Mouse (Mus musculus): Measurements from ENCODE around the gene Os9. TPM values are rescaled to one million over a fixed set of nuclear protein-coding genes. Genes with fewer than 3 reads are reported as not detected.
"Not testable (repeated sequence)": the region's sequence is repeated elsewhere in the genome, so short reads cannot be mapped to it uniquely, and the experiment has no call there.

The Os9 gene
- polyA plus RNA-seq, 1 experiment from 2014 or later: 47.8 TPM

DNA sequence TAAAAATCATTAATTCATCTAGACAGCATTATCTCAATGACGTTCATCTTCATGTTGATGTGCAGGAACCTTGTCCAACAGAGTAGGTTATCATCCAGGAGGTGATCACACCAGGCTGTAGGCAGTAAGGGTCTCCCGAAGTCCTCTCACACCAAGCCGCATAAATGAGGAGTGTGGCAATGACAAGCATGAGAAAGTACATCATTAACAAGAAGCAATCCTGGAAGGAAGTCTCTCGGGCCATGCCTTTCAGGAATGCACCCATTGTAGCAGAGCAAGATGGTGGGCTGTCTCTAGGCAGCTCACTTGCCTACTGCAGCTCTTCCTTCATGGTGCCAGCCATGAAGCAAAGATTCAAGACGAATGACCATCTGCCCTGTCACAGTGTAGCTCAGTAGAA lies 33.7 kb upstream of the Os9 start:
- Histone ChIP-seq H3K4me3 (ENCODE audit: low read depth, low read length) (no peak overlapping the region), H3K27me3 (ENCODE audit: control insufficient read depth, insufficient read depth, low read length) (no peaks in the 10 kb centered on the region), H3K4me2 (replicated peaks; ENCODE audit: low read depth, low read length) (no peak overlapping the region), H3K9ac (replicated peaks; ENCODE audit: low read depth, low read length) (no peak overlapping the region), H3K4me1 (ENCODE audit: control insufficient read depth, insufficient read depth, low read length) (no peaks in the 10 kb centered on the region), H3K36me3 (ENCODE audit: control insufficient read depth, insufficient read depth, low read length) (no peaks in the 10 kb centered on the region), H3K27ac (ENCODE audit: low read length) (no peak overlapping the region; the same call in 1 of the 2 replicates), H3K9me3 (ENCODE audit: control insufficient read depth, low read depth, low read length) (no peaks in the 10 kb centered on the region)
- WGBS: 85% methylated on average over 5 of the region's 5 CpGs
- ATAC-seq (ENCODE audit: insufficient number of reproducible peaks, insufficient read depth, low FRiP score, low read depth): no peak

DNA sequence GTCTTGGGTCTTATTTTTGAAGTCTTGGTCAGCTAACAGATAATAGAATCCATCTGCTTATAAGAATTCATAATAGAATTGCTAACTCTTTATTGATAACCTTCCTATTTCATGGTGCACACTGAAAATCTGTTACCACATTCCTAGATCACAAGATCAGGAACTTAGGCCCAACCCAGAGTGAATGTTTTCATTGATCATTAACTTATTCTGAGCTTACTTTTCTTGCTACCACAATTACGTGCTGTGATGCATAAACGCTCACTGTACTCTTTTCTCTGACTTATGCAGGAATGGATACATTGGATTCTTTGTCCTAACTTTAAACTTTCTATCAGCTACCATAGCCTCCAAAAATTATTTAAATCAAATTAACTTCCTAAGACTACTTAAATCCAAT lies 33.3 kb upstream of the Os9 start:
- H3K4me2 ChIP-seq (replicated peaks; ENCODE audit: low read depth, low read length): no peak overlapping the region
- H3K9me3 ChIP-seq (ENCODE audit: control insufficient read depth, low read depth, low read length): no peaks in the 10 kb centered on the region
- H3K36me3 ChIP-seq (ENCODE audit: control insufficient read depth, insufficient read depth, low read length): no peaks in the 10 kb centered on the region
- ATAC-seq (ENCODE audit: insufficient number of reproducible peaks, insufficient read depth, low FRiP score, low read depth): no peak
- 94% methylated on average over 2 of the region's 2 CpGs for WGBS
- no peaks in the 10 kb centered on the region for H3K27me3 ChIP-seq (ENCODE audit: control insufficient read depth, insufficient read depth, low read length)
- H3K27ac ChIP-seq (ENCODE audit: low read length): no peak overlapping the region
- no peaks in the 10 kb centered on the region for H3K4me1 ChIP-seq (ENCODE audit: control insufficient read depth, insufficient read depth, low read length)
- no peak overlapping the region for H3K9ac ChIP-seq (replicated peaks; ENCODE audit: low read depth, low read length)
- H3K4me3 ChIP-seq (ENCODE audit: low read depth, low read length): no peak overlapping the region

- Histone ChIP-seq H3K4me3 (ENCODE audit: low read depth, low read length) (no peak overlapping the region), H3K9ac (replicated peaks; ENCODE audit: low read depth, low read length) (no peak overlapping the region), H3K36me3 (ENCODE audit: control insufficient read depth, insufficient read depth, low read length) (no peaks in the 10 kb centered on the region), H3K27ac (ENCODE audit: low read length) (no peak overlapping the region), H3K27me3 (ENCODE audit: control insufficient read depth, insufficient read depth, low read length) (no peaks in the 10 kb centered on the region), H3K9me3 (ENCODE audit: control insufficient read depth, low read depth, low read length) (no peaks in the 10 kb centered on the region), H3K4me2 (replicated peaks; ENCODE audit: low read depth, low read length) (no peak overlapping the region), H3K4me1 (ENCODE audit: control insufficient read depth, insufficient read depth, low read length) (no peaks in the 10 kb centered on the region)
- 96% methylated on average over 7 of the region's 7 CpGs for WGBS
- ATAC-seq (ENCODE audit: insufficient number of reproducible peaks, insufficient read depth, low FRiP score, low read depth): no peak
Measured at GRCm38 (mm10) chr10:127153323-127153722, 32.4 kb upstream of the Os9 start.

DNA sequence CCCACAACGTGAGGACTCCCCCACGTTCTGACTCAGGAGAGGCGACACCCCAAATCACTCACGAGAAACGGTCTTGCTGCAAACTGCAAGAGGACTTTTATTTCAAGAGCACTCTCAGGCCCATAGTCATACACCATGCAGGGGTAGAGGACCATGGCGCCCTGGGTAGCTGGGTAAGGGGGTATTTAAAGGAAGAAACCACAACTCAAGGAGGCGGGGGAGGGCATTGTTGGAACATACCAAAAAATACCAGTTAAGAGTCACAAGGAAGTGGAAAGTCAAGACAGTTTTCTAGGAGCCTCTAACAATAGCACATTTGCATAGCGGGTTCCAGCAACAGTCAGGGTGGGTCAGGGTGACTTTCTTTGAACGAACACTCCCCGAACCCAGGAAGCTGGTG lies 31.6 kb upstream of the Os9 start:
- not testable (repeated sequence) for H3K9me3 ChIP-seq (ENCODE audit: control insufficient read depth, low read depth, low read length); ATAC-seq (ENCODE audit: insufficient number of reproducible peaks, insufficient read depth, low FRiP score, low read depth)
- WGBS: 84% methylated on average over 10 of the region's 10 CpGs

GRCm38 (mm10) chr10:127151233-127151632 lies 30.3 kb upstream of the Os9 start:
- not testable (repeated sequence) for H3K4me1 ChIP-seq (ENCODE audit: control insufficient read depth, insufficient read depth, low read length); ATAC-seq (ENCODE audit: insufficient number of reproducible peaks, insufficient read depth, low FRiP score, low read depth); H3K4me2 ChIP-seq (replicated peaks; ENCODE audit: low read depth, low read length); H3K9ac ChIP-seq (replicated peaks; ENCODE audit: low read depth, low read length); H3K36me3 ChIP-seq (ENCODE audit: control insufficient read depth, insufficient read depth, low read length); H3K4me3 ChIP-seq (ENCODE audit: low read depth, low read length); H3K9me3 ChIP-seq (ENCODE audit: control insufficient read depth, low read depth, low read length); H3K27me3 ChIP-seq (ENCODE audit: control insufficient read depth, insufficient read depth, low read length); H3K27ac ChIP-seq (ENCODE audit: low read length)
- WGBS: 84% methylated on average over 3 of the region's 3 CpGs

More for the DNA sequence above, 31.6 kb upstream of the Os9 start:
- not testable (repeated sequence) for H3K27me3 ChIP-seq (ENCODE audit: control insufficient read depth, insufficient read depth, low read length); H3K4me1 ChIP-seq (ENCODE audit: control insufficient read depth, insufficient read depth, low read length); H3K9ac ChIP-seq (replicated peaks; ENCODE audit: low read depth, low read length); H3K4me2 ChIP-seq (replicated peaks; ENCODE audit: low read depth, low read length); H3K4me3 ChIP-seq (ENCODE audit: low read depth, low read length); H3K36me3 ChIP-seq (ENCODE audit: control insufficient read depth, insufficient read depth, low read length); H3K27ac ChIP-seq (ENCODE audit: low read length)

- no peaks in the 10 kb centered on the region for H3K27me3 ChIP-seq (ENCODE audit: control insufficient read depth, insufficient read depth, low read length)
- H3K4me1 ChIP-seq (ENCODE audit: control insufficient read depth, insufficient read depth, low read length): no peaks in the 10 kb centered on the region
- H3K9me3 ChIP-seq (ENCODE audit: control insufficient read depth, low read depth, low read length): no peaks in the 10 kb centered on the region
- WGBS: 78% methylated on average over 4 of the region's 4 CpGs
- no peak overlapping the region for H3K27ac ChIP-seq (ENCODE audit: low read length)
- no peak overlapping the region for H3K9ac ChIP-seq (replicated peaks; ENCODE audit: low read depth, low read length)
- no peaks in the 10 kb centered on the region for H3K36me3 ChIP-seq (ENCODE audit: control insufficient read depth, insufficient read depth, low read length)
- no peak overlapping the region for H3K4me3 ChIP-seq (ENCODE audit: low read depth, low read length)
- ATAC-seq (ENCODE audit: insufficient number of reproducible peaks, insufficient read depth, low FRiP score, low read depth): no peak
- no peak overlapping the region for H3K4me2 ChIP-seq (replicated peaks; ENCODE audit: low read depth, low read length)
Measured at GRCm38 (mm10) chr10:127150471-127150872, 29.5 kb upstream of the Os9 start.

GRCm38 (mm10) chr10:127147135-127147534 lies 26.2 kb upstream of the Os9 start:
- Histone ChIP-seq H3K27me3 (ENCODE audit: control insufficient read depth, insufficient read depth, low read length) (no peaks in the 10 kb centered on the region), H3K4me2 (replicated peaks; ENCODE audit: low read depth, low read length) (no peak overlapping the region), H3K27ac (ENCODE audit: low read length) (no peak overlapping the region), H3K9ac (replicated peaks; ENCODE audit: low read depth, low read length) (no peak overlapping the region), H3K4me1 (ENCODE audit: control insufficient read depth, insufficient read depth, low read length) (no peaks in the 10 kb centered on the region), H3K9me3 (ENCODE audit: control insufficient read depth, low read depth, low read length) (no peaks in the 10 kb centered on the region), H3K36me3 (ENCODE audit: control insufficient read depth, insufficient read depth, low read length) (no peaks in the 10 kb centered on the region), H3K4me3 (ENCODE audit: low read depth, low read length) (no peak overlapping the region)
- WGBS: 80% methylated on average over 6 of the region's 6 CpGs
- no peak for ATAC-seq (ENCODE audit: insufficient number of reproducible peaks, insufficient read depth, low FRiP score, low read depth)

DNA sequence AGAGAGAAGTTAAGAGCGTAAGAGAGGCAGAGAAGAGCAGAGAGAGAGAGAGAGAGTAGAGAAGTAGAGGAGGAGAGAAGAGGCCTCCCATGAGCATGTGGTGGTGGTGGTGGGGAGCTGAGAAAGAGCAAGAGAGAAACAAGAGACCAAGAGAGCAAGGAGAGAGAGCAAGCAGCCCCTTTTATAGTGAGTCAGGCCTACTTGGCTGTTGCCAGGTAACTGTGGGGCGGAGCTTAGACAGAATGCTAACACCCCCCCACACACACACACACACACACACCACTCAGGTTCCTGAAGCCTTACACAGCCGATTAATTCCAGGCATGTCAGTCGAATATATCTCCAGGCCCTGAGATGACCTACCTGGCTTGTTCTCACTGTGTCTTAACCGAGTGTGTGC lies 24.4 kb upstream of the Os9 start:
- Histone ChIP-seq H3K27me3 (ENCODE audit: control insufficient read depth, insufficient read depth, low read length) (no peaks in the 10 kb centered on the region), H3K27ac (ENCODE audit: low read length) (no peak overlapping the region), H3K9ac (replicated peaks; ENCODE audit: low read depth, low read length) (no peak overlapping the region), H3K4me3 (ENCODE audit: low read depth, low read length) (no peak overlapping the region), H3K4me2 (replicated peaks; ENCODE audit: low read depth, low read length) (no peak overlapping the region), H3K9me3 (ENCODE audit: control insufficient read depth, low read depth, low read length) (no peaks in the 10 kb centered on the region), H3K36me3 (ENCODE audit: control insufficient read depth, insufficient read depth, low read length) (no peaks in the 10 kb centered on the region), H3K4me1 (ENCODE audit: control insufficient read depth, insufficient read depth, low read length) (no peaks in the 10 kb centered on the region)
- no peak for ATAC-seq (ENCODE audit: insufficient number of reproducible peaks, insufficient read depth, low FRiP score, low read depth)
- WGBS: 81% methylated on average over 5 of the region's 5 CpGs

- Histone ChIP-seq H3K27me3 (ENCODE audit: control insufficient read depth, insufficient read depth, low read length) (no peaks in the 10 kb centered on the region), H3K27ac (ENCODE audit: low read length) (no peak overlapping the region), H3K4me1 (ENCODE audit: control insufficient read depth, insufficient read depth, low read length) (no peaks in the 10 kb centered on the region), H3K4me2 (replicated peaks; ENCODE audit: low read depth, low read length) (no peak overlapping the region), H3K36me3 (ENCODE audit: control insufficient read depth, insufficient read depth, low read length) (no peaks in the 10 kb centered on the region), H3K4me3 (ENCODE audit: low read depth, low read length) (no peak overlapping the region), H3K9me3 (ENCODE audit: control insufficient read depth, low read depth, low read length) (no peaks in the 10 kb centered on the region), H3K9ac (replicated peaks; ENCODE audit: low read depth, low read length) (no peak overlapping the region)
- no peak for ATAC-seq (ENCODE audit: insufficient number of reproducible peaks, insufficient read depth, low FRiP score, low read depth)
- 85% methylated on average over 7 of the region's 7 CpGs for WGBS
Measured at GRCm38 (mm10) chr10:127144536-127144935, 23.6 kb upstream of the Os9 start.
